ENCODE assay signal across 32 mouse cellular contexts in genomic region chr3:90608223-90608622, GRCm38 (mm10). TPM values are rescaled to one million over a fixed set of nuclear protein-coding genes. Genes with fewer than 3 reads are reported as not detected.
DNase-seq lines count a peak whose midpoint lies in the region; ATAC-seq and TF ChIP-seq lines count a peak whose summit lies in the region.
"Had no signal": no experiment of that assay in that cellular context is flagged by ENCODE, and none has a peak within 500 bp of the region (broad histone marks: within the 10 kb centered on the region; RNA-seq: fewer than 3 reads in every experiment).

S100a5 (plus strand) TSS chr3:90608523.

- H3K27me3 ChIP-seq in intestine, embryonic 15.5 days (replicated peaks): no peaks in the 10 kb centered on the region
- no peaks in the 10 kb centered on the region for H3K27me3 ChIP-seq in intestine, postnatal 0 days (replicated peaks; ENCODE audit: control insufficient read depth, insufficient read depth, low read length)
- H3K27me3 ChIP-seq in spleen, adult 2 months (ENCODE audit: control insufficient read depth, insufficient read depth, low read length): no peaks in the 10 kb centered on the region
- no peaks in the 10 kb centered on the region for H3K27me3 ChIP-seq in intestine, embryonic 16.5 days (replicated peaks; ENCODE audit: control insufficient read depth, insufficient read depth, low read length)
- H3K27me3 ChIP-seq: embryonic facial prominence, embryonic 13.5 days had no signal

- H3K4me3 ChIP-seq in intestine, embryonic 15.5 days (replicated peaks): no peak within 1 kb of the TSS
- no peak within 1 kb of the TSS for H3K4me3 ChIP-seq in intestine, postnatal 0 days (ENCODE audit: low read depth, low read length)
- H3K4me3 ChIP-seq in spleen, adult 2 months (ENCODE audit: extremely low read depth, insufficient read depth, insufficient read length): no peak within 1 kb of the TSS
- H3K4me3 ChIP-seq in intestine, embryonic 16.5 days (ENCODE audit: low read length): no peak within 1 kb of the TSS
- H3K4me3 ChIP-seq: embryonic facial prominence, embryonic 13.5 days; forebrain, embryonic 10.5 days; forebrain, embryonic 13.5 days; heart, embryonic 13.5 days had no signal

- 55% methylated on average over 3 of the region's 3 CpGs for WGBS in intestine, embryonic 15.5 days
- 69% methylated on average over 3 of the region's 3 CpGs for WGBS in intestine, postnatal 0 days
- 67% methylated on average over 3 of the region's 3 CpGs for WGBS in spleen, adult 2 months
- WGBS in intestine, embryonic 16.5 days: 51% methylated on average over 3 of the region's 3 CpGs

- no peaks in the 10 kb centered on the region for H3K9me3 ChIP-seq in intestine, embryonic 15.5 days
- no peaks in the 10 kb centered on the region for H3K9me3 ChIP-seq in intestine, postnatal 0 days (ENCODE audit: control insufficient read depth)
- H3K9me3 ChIP-seq in intestine, embryonic 16.5 days (ENCODE audit: control insufficient read depth, low read length): no peaks in the 10 kb centered on the region
- H3K9me3 ChIP-seq: embryonic facial prominence, embryonic 13.5 days; forebrain, embryonic 10.5 days; forebrain, embryonic 13.5 days; heart, embryonic 13.5 days had no signal

- no peak for DNase-seq in spleen, adult 2 months (ENCODE audit: low read depth in 1 of 2, low spot score in 2 of 2)
- no peak for DNase-seq in spleen, adult 12 weeks (ENCODE audit: low spot score)
- no peak for DNase-seq in layer of hippocampus, postnatal 14 days (ENCODE audit: low spot score in 2 of 2)
- DNase-seq: adrenal gland, adult 2 months; adrenal gland, postnatal 14 days; cerebellum, adult 11 months; cerebellum, adult 2 months; cerebellum, adult 9-11 months; cerebellum, postnatal 25 days; gastrocnemius, postnatal 10 days; heart, adult 18-20 months; heart, postnatal 14 days; heart, postnatal 4 days had no signal

- no peak within 1 kb of the TSS for H3K9ac ChIP-seq in intestine, embryonic 15.5 days
- H3K9ac ChIP-seq in intestine, postnatal 0 days (ENCODE audit: low read depth, low read length): no peak within 1 kb of the TSS
- no peak within 1 kb of the TSS for H3K9ac ChIP-seq in intestine, embryonic 16.5 days (ENCODE audit: low read depth, low read length)
- H3K9ac ChIP-seq: embryonic facial prominence, embryonic 13.5 days; forebrain, embryonic 13.5 days; heart, embryonic 13.5 days; hindbrain, embryonic 14.5 days had no signal

- no peaks in the 10 kb centered on the region for H3K36me3 ChIP-seq in intestine, embryonic 15.5 days
- H3K36me3 ChIP-seq in intestine, postnatal 0 days (ENCODE audit: control insufficient read depth, insufficient read depth): no peaks in the 10 kb centered on the region
- H3K36me3 ChIP-seq in spleen, adult 2 months (ENCODE audit: control insufficient read depth, insufficient read depth, low read length): no peaks in the 10 kb centered on the region
- no peaks in the 10 kb centered on the region for H3K36me3 ChIP-seq in intestine, embryonic 16.5 days (ENCODE audit: control insufficient read depth, insufficient read depth, low read length)
- H3K36me3 ChIP-seq: embryonic facial prominence, embryonic 13.5 days; forebrain, embryonic 10.5 days; heart, embryonic 13.5 days had no signal

- peaks cover 24% of the 10 kb centered on the region for H3K4me1 ChIP-seq in intestine, embryonic 15.5 days (replicated peaks)
- H3K4me1 ChIP-seq in intestine, postnatal 0 days (replicated peaks; ENCODE audit: control insufficient read depth, insufficient read depth, low read length): no peaks in the 10 kb centered on the region
- peaks cover 18% of the 10 kb centered on the region; the same call in 1 of the 2 replicates for H3K4me1 ChIP-seq in spleen, adult 2 months (ENCODE audit: control insufficient read depth, insufficient read depth, insufficient read length)
- peaks cover 31% of the 10 kb centered on the region for H3K4me1 ChIP-seq in intestine, embryonic 16.5 days (ENCODE audit: control insufficient read depth, insufficient read depth, low read length)

- H3K4me2 ChIP-seq in intestine, embryonic 15.5 days (replicated peaks): no peak within 1 kb of the TSS; the same call in 1 of the 2 replicates
- H3K4me2 ChIP-seq in intestine, postnatal 0 days (replicated peaks; ENCODE audit: low read depth): no peak within 1 kb of the TSS
- no peak within 1 kb of the TSS for H3K4me2 ChIP-seq in intestine, embryonic 16.5 days (ENCODE audit: low read depth, low read length)
- H3K4me2 ChIP-seq: embryonic facial prominence, embryonic 13.5 days; forebrain, embryonic 13.5 days; heart, embryonic 13.5 days; hindbrain, embryonic 14.5 days had no signal

- TF ChIP-seq CTCF in intestine, postnatal 0 days (IDR thresholded peaks at IDR 0.05; ENCODE audit: low read depth): no peak
- no peak for TF ChIP-seq CTCF in spleen, adult 2 months (IDR thresholded peaks at IDR 0.05; ENCODE audit: extremely low read depth, insufficient read depth, insufficient read length, insufficient replicate concordance)

- TF ChIP-seq POLR2A in spleen, adult 2 months (IDR thresholded peaks at IDR 0.05; ENCODE audit: low read depth, low read length): no peak

- no peak for ATAC-seq in intestine, embryonic 15.5 days
- no peak for ATAC-seq in intestine, postnatal 0 days
- ATAC-seq in intestine, embryonic 16.5 days: no peak
- no peak for ATAC-seq in granulocyte monocyte progenitor cell, adult 5-6 weeks (replicated peaks; ENCODE audit: poor library complexity, severe bottlenecking)
- ATAC-seq: CD4-positive, CD25-positive, alpha-beta regulatory T cell, adult 4 months; forebrain, embryonic 13.5 days; forebrain, embryonic 16.5 days; hindbrain, postnatal 0 days; inflammation-experienced regulatory T-cells, adult 6 months had no signal

- no peak within 1 kb of the TSS for H3K27ac ChIP-seq in intestine, embryonic 15.5 days
- no peak within 1 kb of the TSS for H3K27ac ChIP-seq in intestine, postnatal 0 days (ENCODE audit: low read depth, low read length)
- 0 out of 2 replicates have a peak within 1 kb of the TSS, but pooled peaks have one; percentile 5 for H3K27ac ChIP-seq in spleen, adult 2 months (ENCODE audit: insufficient read depth, low read length)
- H3K27ac ChIP-seq in intestine, embryonic 16.5 days (ENCODE audit: low read length): no peak within 1 kb of the TSS
- H3K27ac ChIP-seq: embryonic facial prominence, embryonic 13.5 days; forebrain, embryonic 10.5 days; forebrain, embryonic 13.5 days; heart, embryonic 13.5 days; hindbrain, embryonic 14.5 days; hindbrain, postnatal 0 days had no signal

RNA-seq across cellular contexts. Expression of gene S100a5, which starts in this region (rescaled TPM):
- polyA plus RNA-seq in intestine, embryonic 15.5 days (2015; fragmentation: Nextera tagmentation; extraction: Ambion mirVana): 15.0 and 15.7 TPM in 2 replicates
- 4.1 and 5.6 TPM in 2 replicates for polyA plus RNA-seq in intestine, postnatal 0 days (2015; fragmentation: Nextera tagmentation; extraction: Ambion mirVana)
- polyA plus RNA-seq in spleen, adult 2 months (2012; rRNA removed): not detected in 2 replicates
- 13.2 and 16.0 TPM in 2 replicates for polyA plus RNA-seq in intestine, embryonic 16.5 days (2015; fragmentation: Nextera tagmentation; extraction: Ambion mirVana)
- not detected in 2 replicates for total RNA-seq in granulocyte monocyte progenitor cell, adult 5-6 weeks (2014; fragmentation: Nextera tagmentation)
- not detected in 2 replicates for total RNA-seq in granulocyte monocyte progenitor cell, adult 5-6 weeks (2017)
- not detected for total RNA-seq in layer of hippocampus, postnatal 14 days (2021)
- total RNA-seq: adrenal gland, adult 2 months; adrenal gland, postnatal 14 days; adrenal gland, postnatal 4 days; common myeloid progenitor, adult 5-6 weeks; gastrocnemius, postnatal 10 days; gastrocnemius, postnatal 4 days; heart, adult 18-20 months; heart, postnatal 14 days; heart, postnatal 4 days; hindbrain, postnatal 0 days; MEL had no signal
- polyA plus RNA-seq: adrenal gland, adult 2 months; CD4-positive, CD25-positive, alpha-beta regulatory T cell, adult 4 months; cerebellum, adult 2 months; embryonic facial prominence, embryonic 13.5 days; forebrain, embryonic 10.5 days; forebrain, embryonic 13.5 days; forebrain, embryonic 16.5 days; heart, embryonic 13.5 days; heart, embryonic 16.5 days; hindbrain, embryonic 11.5 days; hindbrain, embryonic 14.5 days; hindbrain, postnatal 0 days; inflammation-experienced regulatory T-cells, adult 6 months had no signal
